Mouse (Mus musculus) c-Kit-negative CD71-positive TER-119-positive erythroid progenitor cells, embryonic 14.5 days (primary cell): ENCODE measurements around the gene Ncbp1.

Experiments
- DNase-seq: peaks from one replicate; pipeline ENCODE4 v3.0.0-alpha.2; 2013; ENCODE audit warnings: low read depth, low spot score

The Ncbp1 gene

DNA sequence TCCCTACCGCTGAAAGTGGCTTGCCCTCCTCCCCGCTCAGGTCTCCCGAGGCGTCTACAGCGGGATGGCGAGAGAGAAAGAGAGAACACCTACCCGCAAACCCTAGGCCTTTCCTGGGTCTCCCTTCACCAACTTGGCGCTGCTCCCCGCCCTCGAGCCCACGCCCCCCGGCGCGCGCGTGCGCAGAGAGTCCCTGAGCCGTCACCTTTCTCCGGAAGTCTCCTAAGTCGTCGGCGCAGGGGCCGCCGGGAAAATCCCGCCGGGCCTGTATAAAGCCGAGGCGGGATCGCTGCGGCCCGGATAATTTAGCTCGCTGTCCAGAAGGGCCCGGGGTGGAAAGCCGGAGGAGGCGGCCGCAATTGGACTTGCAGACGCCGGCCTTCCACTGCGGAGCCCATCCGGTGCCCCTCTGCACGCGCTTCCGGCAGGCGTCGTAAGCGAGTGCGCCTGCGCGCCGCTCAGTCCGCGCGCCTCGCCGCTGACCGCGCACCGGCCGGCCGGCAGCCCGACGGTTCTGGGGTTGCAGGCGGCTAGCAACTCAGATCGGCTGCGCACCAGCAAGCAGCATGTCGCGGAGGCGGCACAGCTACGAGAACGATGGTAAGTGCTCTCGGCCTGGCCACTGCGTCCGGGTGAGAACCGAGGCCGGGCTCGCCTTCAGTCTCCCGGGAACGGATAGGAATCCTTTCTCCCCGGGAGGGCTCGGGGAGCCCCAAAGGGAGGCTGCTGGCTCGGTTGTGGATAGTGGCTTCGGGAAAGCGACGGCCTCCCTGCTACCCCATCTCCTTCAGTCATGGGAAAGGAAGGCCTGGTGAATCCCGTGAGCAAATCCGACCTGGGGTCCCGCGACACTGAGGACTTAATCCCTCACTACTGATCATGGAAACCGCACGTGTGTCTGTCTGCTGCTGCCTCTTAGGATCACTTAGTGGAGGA, at the start of gene Ncbp1, which contains the start of gene Tstd2:
TSS of gene Ncbp1 (plus strand) at position 327 of the 936 bp plus-strand sequence.
TSS of gene Tstd2 (minus strand) at position 408 of the 936 bp plus-strand sequence.
- DNase-seq: peak; percentile 87

DNA sequence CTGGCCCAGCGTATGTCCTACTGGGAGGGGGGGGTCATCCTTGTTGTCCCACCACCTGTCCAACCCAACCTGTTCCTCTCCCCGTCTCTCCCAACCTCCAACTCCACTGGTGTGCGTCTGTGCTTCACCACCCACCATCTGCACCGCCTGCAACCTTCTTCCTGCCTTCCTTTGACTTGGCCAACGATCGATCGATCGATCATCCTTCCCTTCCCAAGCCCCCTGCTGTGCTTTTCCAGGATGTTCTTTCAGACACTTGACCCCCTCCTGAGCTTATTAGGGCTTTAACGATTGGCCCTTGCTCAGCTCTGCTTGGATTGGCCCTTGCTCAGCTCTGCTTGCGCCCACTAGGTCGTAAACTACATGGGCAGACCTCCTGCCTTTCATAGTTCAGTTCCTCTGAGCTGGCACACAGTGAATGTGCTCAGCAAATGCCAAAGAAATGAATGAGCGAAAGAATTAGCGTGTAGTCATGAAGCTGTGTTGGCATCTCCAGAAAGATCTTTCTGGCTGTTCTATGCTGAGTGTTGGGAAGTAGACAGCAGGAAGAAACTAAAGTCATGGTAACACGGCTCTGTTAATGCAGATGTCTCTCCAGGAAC, 48.8 kb upstream of the Ncbp1 start:
- no peak for DNase-seq

DNA sequence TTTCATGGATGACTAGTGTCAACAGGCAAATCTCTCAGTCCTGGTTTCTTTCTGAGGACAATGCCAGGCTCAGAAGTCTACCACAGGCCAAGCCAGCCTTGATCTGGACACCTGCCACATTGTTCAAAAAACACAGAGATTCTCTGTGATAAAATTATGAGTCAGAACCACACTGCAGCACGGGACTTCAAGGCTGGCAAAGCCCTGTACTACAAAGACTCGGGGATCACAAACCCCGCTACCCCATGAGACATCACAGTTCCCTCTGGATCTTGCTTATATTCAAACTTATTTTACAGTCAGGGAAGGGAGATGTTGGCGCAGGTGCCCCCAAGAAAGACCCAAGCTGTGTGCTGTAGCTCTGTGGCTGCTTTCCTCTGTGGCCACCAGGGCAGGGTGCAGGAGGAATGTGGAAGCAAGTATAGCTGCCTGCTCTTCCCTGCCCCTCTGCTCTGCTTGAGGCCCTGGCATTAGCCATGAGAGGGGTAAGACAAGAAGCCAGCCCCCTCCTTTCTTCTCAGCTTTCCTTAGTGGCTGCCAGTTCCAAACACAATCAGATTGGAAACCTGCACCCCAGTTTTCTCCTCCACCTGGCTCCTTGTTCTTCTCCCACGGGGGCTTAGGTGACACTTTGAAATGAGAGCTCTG, 45.9 kb upstream of the Ncbp1 start:
- DNase-seq: no peak

DNA sequence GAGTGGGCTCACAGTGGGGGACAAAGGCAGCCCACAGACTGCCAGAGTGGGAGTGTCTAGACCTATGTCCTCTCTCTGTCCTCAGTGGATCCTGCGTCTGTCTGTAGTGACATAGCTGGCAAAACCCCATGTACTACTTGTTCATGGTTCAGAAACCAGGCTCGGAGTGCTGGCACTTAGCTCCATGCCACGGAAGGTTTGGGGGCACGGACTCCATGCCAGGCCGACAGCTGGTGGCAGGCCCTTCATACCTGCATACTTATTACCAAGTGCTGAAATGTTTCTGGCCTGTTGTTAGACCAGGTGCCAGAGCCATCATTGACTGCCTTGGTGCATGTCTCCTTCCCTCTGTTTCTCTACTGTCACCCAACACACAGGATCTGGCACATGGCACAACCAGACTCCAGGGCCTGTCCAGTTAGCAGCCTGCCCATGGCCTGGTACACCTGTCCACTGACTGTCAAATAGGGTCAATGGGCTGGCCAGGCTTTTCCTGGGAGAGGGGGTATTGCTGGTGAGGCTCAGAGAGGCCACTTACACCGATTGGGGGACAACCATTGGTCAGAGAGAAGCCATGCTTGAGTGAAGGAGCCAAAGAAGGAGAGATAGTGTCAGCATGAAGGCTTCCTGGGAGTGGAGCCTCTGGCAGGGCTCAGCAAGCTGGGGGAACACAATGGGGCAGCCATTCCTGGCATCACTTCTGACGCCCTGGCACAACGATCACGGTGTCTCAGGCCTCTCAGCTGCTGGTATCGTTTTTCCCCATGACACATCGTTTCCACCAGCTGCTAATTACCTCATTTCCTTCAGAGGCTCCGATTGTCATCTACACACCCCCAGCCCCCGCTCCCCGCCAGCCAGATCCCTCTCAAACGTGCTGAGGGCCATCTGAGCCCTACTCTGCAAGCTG, 43.2 kb upstream of the Ncbp1 start:
- no peak for DNase-seq

DNA sequence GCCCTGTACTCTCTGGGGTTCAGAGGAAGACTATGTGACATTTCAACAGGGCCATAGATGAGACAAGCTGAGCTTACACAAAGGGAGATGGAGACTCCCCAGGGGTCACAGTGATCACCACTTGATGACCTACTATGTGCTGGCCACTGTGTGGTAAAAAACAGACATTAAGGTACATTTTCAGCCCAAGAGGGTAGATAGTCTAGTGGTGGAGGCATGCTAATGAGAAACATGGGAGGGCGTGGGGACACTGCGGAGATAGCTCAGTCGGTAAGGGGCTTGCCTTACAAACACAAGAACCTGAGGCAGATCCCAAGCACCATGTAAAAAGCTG, 42.6 kb upstream of the Ncbp1 start:
- no peak for DNase-seq

DNA sequence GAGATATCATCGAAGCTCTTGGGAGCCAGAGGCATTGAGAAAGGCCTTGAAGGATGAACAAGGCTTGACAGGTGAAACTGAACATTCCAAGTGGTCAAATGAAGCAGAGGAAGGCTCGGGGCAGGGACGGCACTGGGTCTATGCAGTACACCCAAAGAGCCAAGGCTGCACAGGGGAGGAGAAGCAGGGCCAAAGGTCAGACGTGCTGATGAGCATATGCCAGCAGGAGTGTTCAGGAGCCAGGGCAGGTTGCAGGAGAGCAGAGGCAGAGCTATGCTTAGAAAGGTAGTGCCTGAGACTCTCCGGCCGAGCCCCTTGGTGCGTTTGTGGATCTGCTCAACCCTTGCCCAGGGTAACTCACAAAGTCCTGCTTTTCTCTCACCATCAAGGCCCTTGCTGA, 41.9 kb upstream of the Ncbp1 start:
- no peak for DNase-seq

DNA sequence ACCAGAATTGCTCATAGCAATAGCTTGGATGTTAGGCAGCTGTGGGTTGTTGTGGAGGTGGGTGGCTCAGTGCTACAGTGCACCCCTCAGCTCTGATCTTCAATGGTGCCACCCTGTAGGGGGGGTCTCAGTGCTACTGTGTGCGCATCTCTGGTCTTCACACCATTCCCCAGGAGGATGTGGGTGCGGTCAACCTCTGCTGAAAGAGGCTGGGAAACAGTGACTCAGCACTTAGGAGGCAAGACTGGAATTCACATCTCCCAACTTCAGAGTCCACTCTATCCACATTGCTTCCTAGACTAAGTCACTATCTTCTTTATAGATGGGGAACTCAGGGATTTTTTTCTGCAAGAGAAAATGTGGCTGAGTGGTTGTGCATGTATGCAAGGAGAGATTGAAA, 40.8 kb upstream of the Ncbp1 start:
- DNase-seq: no peak

DNA sequence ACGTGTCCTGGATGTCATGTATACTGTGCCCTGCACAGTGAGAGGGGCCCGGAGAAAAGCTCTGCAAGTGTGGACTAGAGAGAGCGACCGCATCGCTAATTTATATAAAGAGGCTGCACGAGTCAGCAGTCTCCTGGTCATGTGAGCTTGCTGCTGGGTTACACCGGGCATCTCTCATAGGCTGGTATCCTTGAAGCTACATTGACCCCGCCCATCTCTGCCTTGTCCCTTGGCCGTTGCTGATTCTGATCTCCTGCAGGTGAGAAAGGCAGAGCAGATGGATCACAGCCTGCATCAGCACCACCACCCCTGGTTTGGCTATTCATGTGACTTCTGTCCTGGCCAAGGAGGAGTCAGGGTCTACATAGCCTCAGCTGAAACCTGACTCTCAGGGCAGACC, 39.3 kb upstream of the Ncbp1 start:
- DNase-seq: no peak

DNA sequence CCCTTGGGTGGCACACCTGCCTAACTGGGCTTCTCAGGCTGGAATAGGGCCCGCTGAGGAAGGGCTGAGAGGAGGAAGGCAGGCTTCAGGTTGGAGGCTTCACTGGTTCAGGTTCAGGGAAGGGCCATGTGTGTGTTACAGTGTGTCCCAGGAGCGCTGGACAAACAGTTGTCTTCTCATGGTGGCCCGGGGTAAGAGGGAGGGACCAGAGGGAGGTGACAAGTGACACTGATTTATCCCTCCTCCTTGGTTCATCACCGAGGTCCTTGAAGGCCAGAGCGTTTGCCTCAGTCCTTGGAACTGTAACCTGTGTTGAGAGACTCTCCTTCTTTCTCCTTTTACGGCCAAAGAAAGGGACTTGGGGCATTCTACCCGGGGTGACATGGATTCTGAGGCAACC, 37.9 kb upstream of the Ncbp1 start:
- no peak for DNase-seq

DNA sequence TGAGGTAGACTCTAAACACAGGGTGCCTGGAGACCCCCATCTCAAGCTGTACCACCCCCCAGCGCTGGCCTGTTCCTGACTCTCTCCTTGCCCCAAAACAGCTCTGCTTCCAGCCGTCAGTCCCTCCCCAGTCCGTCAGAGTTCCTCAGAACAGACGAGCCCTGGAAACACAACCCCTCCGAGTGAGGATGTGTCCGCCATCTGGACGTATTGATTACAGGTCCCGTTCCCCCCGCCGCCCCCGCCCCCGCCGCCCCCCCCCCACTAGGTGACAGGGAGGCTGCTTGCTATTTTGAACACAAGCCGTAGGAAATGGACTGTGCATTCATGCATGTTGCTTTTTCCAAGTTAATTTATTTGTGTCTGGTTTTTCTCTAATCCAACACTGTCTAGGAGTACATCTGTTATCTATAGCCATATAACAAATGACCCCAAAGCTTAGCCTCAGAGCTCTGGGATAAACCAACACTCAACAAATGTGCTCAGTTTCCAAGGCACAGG, 37.2 kb upstream of the Ncbp1 start:
- DNase-seq: no peak

DNA sequence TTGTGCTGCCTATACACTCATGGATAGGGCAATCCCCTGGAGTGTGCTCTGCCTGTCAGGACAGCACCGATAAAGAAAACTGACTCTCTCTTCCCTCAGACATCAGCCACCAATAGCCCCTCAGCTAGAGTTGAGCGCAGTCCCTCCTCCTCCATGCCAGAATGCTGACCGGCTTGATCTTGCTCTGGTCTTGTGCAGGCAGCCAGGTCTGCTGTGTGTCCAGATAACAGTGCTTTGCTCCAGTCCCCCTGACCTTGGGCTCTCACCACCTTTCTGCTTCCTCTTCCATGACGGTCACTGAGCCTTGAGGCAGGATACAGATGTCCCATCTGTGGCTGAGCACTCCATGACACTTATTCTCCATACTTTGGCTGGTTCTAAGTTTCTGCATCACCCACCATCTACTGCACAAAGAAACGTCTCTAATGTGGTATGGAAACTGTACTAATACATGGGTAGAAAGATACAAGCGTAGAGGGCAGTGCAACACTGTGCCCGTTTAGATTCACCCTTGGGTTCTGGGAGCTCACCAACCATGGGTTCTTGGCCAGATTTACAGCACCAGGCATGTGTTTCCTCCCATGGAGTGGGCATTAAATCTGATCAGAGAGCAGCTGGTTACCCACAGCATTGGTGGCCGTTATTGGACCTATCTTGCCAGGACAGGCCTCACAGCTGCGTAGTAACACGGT, 36.2 kb upstream of the Ncbp1 start:
- no peak for DNase-seq

DNA sequence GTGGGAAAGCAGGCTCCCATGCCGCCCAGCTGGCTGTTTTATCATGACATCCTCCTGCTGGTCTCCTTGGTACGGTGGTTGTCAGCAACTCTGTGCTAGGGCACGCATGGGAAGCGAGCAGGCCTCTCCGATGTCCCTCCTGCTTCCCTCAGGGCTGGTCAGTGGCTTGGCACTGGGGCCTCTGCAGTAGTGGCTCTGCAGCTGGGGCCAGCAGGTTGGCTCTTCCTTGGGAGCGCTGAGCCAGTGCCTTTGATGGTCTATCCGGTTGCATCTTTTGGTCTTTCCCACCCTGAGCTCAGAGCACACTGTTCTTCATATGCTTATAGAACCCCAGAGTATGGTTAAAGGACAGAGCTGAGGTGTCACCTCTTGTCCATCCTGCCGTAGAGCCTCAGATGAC, 28.3 kb upstream of the Ncbp1 start:
- no peak for DNase-seq

DNA sequence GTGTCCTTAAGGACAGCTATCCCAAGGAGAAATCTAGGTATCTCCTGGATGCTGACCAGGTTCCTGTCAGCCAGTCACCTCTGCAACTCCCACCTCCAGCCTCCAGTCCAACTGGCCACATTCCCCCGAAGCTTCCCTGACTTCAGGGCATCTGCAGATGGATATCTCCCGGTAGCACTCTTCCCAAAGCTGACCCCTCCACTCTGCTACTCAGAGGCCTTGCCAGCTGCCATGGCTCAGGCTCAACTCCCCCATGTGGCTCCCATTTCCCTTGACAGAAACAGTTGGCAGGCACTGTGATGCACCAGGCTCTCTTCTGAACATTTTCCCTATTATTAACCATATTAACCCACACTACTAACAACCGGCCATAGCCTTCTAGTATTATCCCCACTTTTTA, 27.1 kb upstream of the Ncbp1 start:
- no peak for DNase-seq

DNA sequence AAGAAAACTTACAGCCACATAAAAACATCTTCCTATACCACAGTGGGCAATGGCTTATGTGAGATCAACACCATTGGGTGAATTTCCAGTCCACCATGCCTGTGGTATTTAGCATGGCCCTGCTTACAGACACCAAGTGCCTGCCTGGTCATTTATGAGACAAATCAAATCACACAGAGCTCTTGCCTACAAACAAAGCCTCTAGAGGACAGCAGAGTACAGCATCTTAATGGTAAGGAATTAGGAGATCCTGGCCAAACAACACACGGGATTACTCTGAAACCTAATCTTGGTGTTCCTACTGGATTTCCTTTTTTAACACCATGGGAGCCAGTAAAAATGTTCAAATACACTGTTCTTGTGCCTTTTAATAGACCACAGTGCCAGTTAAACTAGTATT, 23.1 kb upstream of the Ncbp1 start:
- no peak for DNase-seq

DNA sequence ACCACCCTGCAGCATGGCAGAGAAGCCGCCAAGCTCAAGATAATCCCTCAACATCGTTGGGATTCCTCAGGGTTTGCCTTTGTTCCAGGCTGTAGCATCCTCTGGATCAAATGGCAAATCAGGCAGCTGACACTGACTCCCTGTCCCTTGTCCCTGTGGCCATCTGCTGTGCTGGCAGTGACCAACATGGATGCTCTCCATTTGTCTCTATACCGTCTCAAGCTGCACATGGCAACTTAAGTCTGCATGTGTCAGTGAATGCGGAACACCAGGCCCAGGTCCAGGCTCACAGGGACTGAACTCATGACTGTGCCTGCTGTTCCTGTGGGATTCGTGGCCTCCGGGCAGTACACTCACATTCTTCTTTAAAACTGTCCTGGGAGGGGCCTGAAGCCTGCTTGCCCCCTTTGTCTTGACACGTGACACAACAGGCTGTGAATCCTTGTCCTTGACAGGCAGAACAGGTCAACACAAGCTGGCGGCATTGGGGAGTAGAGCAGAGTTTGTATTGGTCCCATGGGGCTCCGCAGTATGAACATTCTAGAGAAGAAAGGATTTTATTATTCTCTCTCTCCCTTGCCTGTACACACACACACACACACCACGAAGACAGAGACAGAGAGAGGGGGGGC, 21.8 kb upstream of the Ncbp1 start:
- DNase-seq: no peak

DNA sequence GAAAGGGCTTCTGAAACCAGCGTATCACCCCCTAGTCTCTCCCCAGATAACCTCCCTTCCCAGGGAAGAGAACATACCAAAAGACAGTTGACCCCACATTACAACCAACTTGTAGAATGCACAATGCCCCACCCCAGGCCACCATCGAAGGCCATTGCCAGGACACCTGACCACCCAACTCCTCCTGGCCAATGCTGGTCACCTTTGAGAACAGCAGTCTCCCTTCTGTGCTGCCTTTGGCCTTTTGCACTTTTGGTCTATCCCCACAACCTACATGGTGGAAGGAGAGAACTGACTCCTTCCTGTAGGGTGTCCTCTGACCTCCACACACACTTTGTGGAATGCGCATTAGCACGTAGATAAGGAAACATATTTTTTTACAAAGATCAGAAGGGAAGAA, 20.9 kb upstream of the Ncbp1 start:
- no peak for DNase-seq

DNA sequence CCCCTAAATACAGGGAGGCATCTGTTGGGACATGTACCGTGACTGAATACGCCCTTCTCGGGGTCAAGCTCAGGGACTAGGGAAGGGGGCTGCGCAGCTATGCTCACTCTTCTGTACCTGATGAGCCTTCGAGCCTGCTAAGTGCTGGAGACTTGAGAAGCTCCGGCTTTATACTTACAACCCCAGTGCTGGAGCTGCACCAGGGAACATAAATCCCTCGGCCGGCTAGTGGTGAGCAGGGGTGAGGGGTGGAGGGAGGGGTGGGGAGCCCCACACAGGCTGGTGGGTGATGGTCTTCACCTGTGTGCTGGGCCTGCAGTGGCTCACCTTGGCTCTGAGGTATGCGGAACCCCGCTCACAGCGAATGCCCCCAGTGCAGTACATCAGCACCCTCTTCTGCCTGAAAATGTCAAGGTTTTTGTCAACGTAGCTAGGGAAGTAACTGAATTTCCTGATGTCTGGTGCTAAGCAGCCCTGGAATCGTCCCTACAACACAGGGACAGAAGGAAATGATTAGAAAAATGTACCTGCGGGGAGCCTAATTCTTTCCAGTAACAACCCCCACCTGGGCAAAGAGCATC, 18.8 kb upstream of the Ncbp1 start:
- no peak for DNase-seq

DNA sequence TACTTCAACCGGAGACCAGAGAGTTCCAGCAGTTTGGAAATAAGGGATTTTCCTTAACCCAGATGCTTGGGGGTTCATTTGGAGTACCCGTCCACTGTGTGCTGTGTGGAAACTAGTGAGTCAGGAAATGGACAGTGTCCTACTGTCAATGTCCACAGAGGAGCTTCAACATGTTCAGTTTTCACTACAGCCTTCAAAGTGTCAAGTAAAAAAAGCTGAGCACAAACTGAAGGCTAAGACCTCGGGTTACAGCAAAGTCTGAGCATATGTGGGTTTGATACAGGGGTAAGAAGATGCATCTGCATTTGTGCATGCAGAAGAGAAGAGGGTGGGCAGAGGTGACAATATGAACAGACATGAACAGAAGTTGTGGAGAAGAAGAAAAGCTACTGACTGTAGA, 17.6 kb upstream of the Ncbp1 start:
- no peak for DNase-seq

DNA sequence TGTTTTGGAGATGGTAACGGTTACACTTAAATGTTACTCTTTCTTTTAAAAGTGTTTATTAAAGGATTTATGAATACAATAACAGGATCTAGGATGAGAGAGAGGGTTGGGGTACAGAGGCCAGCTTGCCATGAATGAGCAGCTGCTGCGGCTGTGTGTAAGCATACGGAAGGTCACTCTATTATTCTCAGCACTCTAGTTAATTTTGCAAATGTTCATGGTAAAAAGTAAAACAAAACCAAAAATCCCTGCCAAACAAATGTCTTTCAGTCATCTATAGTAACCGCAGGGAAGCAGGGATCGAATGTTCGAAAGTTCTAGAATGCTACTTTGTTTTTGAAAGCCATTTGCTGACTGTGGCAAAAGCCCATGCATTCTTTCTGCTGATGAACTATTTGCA, 15.1 kb upstream of the Ncbp1 start:
- no peak for DNase-seq

DNA sequence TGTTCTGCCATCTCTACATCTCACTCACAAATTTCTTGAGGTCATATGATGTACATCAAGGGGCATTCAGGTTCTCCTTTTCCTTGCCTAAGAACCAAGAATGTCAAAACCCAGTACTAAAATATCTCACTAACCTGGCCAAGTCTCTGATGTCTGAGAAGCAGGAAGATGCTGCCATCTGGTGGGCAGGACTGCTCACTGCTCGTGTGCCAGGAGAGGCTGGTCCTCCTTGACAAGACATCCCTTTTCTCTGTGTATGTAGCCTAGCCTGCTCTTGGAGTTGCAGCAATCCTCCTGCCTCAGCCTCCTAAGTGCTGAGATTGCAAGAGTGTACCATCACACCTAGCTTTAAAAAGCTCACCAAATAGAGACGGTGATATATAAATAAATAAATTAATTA, 11.9 kb upstream of the Ncbp1 start:
- DNase-seq: peak; percentile 59
